Mouse (Mus musculus) testis, adult 2 months (tissue): Measurements from ENCODE around the gene Ramp3.

ENCODE experiments used
- CTCF ChIP-seq: fragments of 200-500 bp; IDR thresholded peaks from 2 replicates; pipeline ENCODE4 v1.5.1; 2012; ENCODE audit warnings: low read depth, mild to moderate bottlenecking, inconsistent platforms, low read length, moderate library complexity; ENCODE audit not compliant: control insufficient read depth, insufficient read depth, insufficient replicate concordance
- POLR2A ChIP-seq: fragments of 200-500 bp; IDR thresholded peaks from 2 replicates; pipeline ENCODE4 v1.6.1; 2012; ENCODE audit warnings: low read depth, mild to moderate bottlenecking, inconsistent platforms, low read length, moderate library complexity; ENCODE audit not compliant: control insufficient read depth

GRCm38 (mm10) chr11:6698281-6698680 is 40.0 kb downstream of the Ramp3 start:
- TF ChIP-seq POLR2A (no peak), CTCF (no peak)
